Mouse (Mus musculus): Measurements from ENCODE around the gene Pot1a. TPM values are rescaled to one million over a fixed set of nuclear protein-coding genes. Genes with fewer than 3 reads are reported as not detected.

The Pot1a gene
- polyA plus RNA-seq, 1 experiment from 2014 or later = 37.5 TPM

DNA sequence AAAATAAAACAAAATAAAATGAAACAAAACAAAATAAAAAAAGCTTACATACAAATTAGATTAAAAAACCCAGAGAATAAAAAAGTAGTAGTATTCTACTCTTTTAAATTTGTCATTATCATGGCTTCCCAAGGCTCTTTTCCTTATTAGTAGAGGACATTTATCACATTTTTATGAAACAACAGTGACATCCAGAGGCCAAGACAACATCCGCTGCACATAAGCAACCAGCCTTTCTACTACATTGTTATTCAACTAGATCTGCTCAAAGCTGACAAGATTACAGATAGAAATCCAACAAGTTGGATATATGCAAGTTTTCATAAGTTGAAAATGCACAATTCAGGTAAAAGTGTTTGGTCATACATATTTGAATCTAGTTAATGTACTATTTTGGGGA, 56.4 kb downstream of the Pot1a start:
- Histone ChIP-seq H3K4me3 (ENCODE audit: low read depth, low read length) (no peak overlapping the region), H3K27me3 (replicated peaks; ENCODE audit: control insufficient read depth, insufficient read depth, low read length) (no peaks in the 10 kb centered on the region), H3K4me2 (no peak overlapping the region), H3K36me3 (ENCODE audit: control insufficient read depth, insufficient read depth, low read length) (no peaks in the 10 kb centered on the region), H3K9me3 (ENCODE audit: control insufficient read depth, low read length) (no peaks in the 10 kb centered on the region), H3K9ac (ENCODE audit: low read depth, low read length) (no peak overlapping the region), H3K4me1 (replicated peaks; ENCODE audit: control insufficient read depth, insufficient read depth, low read length) (no peaks in the 10 kb centered on the region), H3K27ac (ENCODE audit: low read depth, low read length) (no peak overlapping the region)
- no peak for DNase-seq (ENCODE audit: low spot score)
- 93% methylated on average over 1 of the region's 1 CpGs for WGBS
- ATAC-seq (replicated peaks; ENCODE audit: low FRiP score) = no peak

DNA sequence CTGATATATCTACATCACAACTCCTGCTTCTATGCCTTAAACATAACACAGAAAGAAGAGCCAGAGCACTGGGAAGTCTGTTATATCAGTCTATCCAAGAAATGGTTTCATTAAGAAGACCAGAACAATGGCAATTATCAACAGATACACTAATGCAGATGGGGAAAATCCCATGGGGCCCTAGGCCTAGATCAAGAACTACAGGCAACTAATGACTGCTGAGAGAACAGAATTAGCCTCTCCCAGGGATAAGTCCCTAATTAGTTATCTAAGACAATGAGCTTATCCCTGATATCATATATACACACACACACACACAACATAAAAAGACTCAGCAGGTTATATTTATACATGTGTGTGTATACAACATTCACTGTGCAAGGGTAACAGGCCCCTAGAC, 72.5 kb downstream of the Pot1a start:
- no peaks in the 10 kb centered on the region for H3K4me1 ChIP-seq (replicated peaks; ENCODE audit: control insufficient read depth, insufficient read depth, low read length)
- no peaks in the 10 kb centered on the region for H3K27me3 ChIP-seq (replicated peaks; ENCODE audit: control insufficient read depth, insufficient read depth, low read length)
- no peak overlapping the region for H3K27ac ChIP-seq (ENCODE audit: low read depth, low read length)
- H3K9ac ChIP-seq (ENCODE audit: low read depth, low read length) = no peak overlapping the region
- no peak overlapping the region for H3K4me3 ChIP-seq (ENCODE audit: low read depth, low read length)
- H3K4me2 ChIP-seq = no peak overlapping the region
- no peaks in the 10 kb centered on the region for H3K36me3 ChIP-seq (ENCODE audit: control insufficient read depth, insufficient read depth, low read length)
- H3K9me3 ChIP-seq (ENCODE audit: control insufficient read depth, low read length) = no peaks in the 10 kb centered on the region
- no peak for DNase-seq (ENCODE audit: low spot score)
- no peak for ATAC-seq (replicated peaks; ENCODE audit: low FRiP score)

DNA sequence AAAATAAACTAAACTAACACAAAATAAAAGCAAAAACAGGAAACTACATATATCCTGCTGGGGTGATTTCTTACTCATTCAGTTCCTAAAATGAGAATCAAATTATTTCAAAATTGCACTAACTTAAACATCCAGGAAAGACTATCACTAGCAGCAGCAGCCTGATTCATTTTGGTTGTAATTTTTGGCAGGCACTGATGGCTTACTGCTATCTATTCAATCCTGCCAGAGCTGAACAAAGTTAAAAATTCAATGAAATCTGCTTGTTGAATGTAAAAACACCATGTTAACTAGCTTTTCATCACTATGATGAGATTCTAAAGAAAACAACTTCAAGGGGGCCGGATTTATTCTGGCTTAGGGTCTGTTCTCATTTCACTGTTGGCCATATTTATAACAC, 82.5 kb downstream of the Pot1a start:
- H3K4me1 ChIP-seq (replicated peaks; ENCODE audit: control insufficient read depth, insufficient read depth, low read length) = no peaks in the 10 kb centered on the region
- ATAC-seq (replicated peaks; ENCODE audit: low FRiP score) = no peak
- WGBS = 75% methylated on average over 1 of the region's 1 CpGs
- no peak overlapping the region for H3K9ac ChIP-seq (ENCODE audit: low read depth, low read length)
- H3K36me3 ChIP-seq (ENCODE audit: control insufficient read depth, insufficient read depth, low read length) = no peaks in the 10 kb centered on the region
- no peaks in the 10 kb centered on the region for H3K9me3 ChIP-seq (ENCODE audit: control insufficient read depth, low read length)
- DNase-seq (ENCODE audit: low spot score) = no peak
- H3K4me2 ChIP-seq = no peak overlapping the region
- H3K27ac ChIP-seq (ENCODE audit: low read depth, low read length) = no peak overlapping the region
- H3K4me3 ChIP-seq (ENCODE audit: low read depth, low read length) = no peak overlapping the region
- no peaks in the 10 kb centered on the region for H3K27me3 ChIP-seq (replicated peaks; ENCODE audit: control insufficient read depth, insufficient read depth, low read length)

DNA sequence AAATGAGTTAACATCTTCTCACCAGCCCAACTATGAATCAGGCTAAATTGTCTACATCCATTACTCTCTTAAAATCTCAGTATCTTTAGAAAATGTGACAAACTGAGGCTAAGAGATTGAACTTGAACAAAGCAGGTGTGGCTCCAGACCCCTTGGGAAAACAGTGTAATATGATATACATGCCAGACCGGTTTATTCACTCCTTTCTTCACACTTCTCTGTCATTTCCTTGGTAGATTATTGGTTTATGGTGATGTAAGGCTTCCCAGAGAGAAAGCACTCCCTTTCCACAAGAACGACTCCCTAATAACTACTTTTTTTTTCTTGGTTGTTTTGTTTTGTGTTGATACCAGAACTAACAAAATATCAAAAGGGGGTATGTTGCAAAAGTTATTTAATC, 98.4 kb downstream of the Pot1a start:
- Histone ChIP-seq H3K9me3 (ENCODE audit: control insufficient read depth, low read length) (no peaks in the 10 kb centered on the region), H3K4me3 (ENCODE audit: low read depth, low read length) (no peak overlapping the region), H3K4me1 (replicated peaks; ENCODE audit: control insufficient read depth, insufficient read depth, low read length) (no peaks in the 10 kb centered on the region), H3K27ac (ENCODE audit: low read depth, low read length) (no peak overlapping the region), H3K36me3 (ENCODE audit: control insufficient read depth, insufficient read depth, low read length) (no peaks in the 10 kb centered on the region), H3K27me3 (replicated peaks; ENCODE audit: control insufficient read depth, insufficient read depth, low read length) (no peaks in the 10 kb centered on the region), H3K9ac (ENCODE audit: low read depth, low read length) (no peak overlapping the region), H3K4me2 (no peak overlapping the region)
- ATAC-seq (replicated peaks; ENCODE audit: low FRiP score) (no peak), DNase-seq (ENCODE audit: low spot score) (no peak)
- WGBS = 28% methylated on average over 2 of the region's 2 CpGs

DNA sequence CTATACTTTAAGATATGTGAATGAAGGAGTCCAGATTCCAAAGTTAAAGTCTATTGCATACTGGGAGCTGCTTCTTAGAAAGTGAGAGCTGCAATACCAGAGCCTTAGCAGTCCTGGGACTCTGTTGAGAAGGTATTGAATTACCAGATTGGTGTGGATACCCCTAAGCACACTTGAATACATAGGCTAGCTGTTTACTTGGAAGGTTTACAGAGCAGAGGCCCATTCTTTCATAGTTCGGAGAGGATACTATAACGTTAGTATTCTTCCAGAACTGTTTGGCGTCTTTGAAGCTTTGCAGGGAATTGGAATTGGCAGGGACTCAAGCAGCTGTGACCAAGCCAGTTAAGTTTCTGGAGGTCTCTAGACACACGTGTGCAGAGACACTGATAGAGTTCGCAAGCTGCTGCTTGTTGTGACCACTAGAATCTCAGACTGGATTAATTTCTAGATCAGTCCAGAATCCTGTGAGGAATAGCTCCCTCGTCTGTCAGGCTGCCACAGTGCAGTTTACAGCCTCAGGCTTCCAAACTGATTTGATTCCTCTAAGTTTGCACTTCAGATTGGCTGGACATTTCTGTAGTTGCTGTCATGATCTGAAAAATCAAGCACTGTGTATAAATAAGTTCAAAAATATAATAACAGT, 99.7 kb downstream of the Pot1a start:
- no peak overlapping the region for H3K27ac ChIP-seq (ENCODE audit: low read depth, low read length)
- H3K9me3 ChIP-seq (ENCODE audit: control insufficient read depth, low read length) = no peaks in the 10 kb centered on the region
- no peak overlapping the region for H3K9ac ChIP-seq (ENCODE audit: low read depth, low read length)
- H3K4me3 ChIP-seq (ENCODE audit: low read depth, low read length) = no peak overlapping the region
- ATAC-seq (replicated peaks; ENCODE audit: low FRiP score) = no peak
- no peak for DNase-seq (ENCODE audit: low spot score)
- H3K27me3 ChIP-seq (replicated peaks; ENCODE audit: control insufficient read depth, insufficient read depth, low read length) = no peaks in the 10 kb centered on the region
- H3K36me3 ChIP-seq (ENCODE audit: control insufficient read depth, insufficient read depth, low read length) = no peaks in the 10 kb centered on the region
- 57% methylated on average over 6 of the region's 6 CpGs for WGBS
- H3K4me1 ChIP-seq (replicated peaks; ENCODE audit: control insufficient read depth, insufficient read depth, low read length) = no peaks in the 10 kb centered on the region
- no peak overlapping the region for H3K4me2 ChIP-seq

DNA sequence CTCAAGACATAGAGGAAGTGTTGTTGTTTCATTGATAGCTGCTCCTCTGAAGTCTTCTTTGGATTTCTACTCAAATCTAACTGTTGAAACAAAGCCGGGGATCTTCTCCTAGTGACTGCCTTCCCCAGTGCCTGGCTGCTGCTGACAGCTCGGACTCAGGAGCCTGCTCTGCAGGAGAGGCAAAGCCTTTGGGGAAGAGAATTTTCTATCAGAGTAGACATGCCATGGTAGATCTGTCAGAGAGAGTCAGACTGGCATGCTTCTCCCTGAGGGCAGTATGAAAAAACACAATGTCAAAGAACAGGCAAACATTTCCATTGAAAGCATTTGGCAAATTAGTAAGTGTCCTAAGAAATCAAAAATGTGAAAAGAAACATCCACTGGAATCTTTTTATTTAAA, 109.1 kb downstream of the Pot1a start:
- no peak for ATAC-seq (replicated peaks; ENCODE audit: low FRiP score)
- H3K4me1 ChIP-seq (replicated peaks; ENCODE audit: control insufficient read depth, insufficient read depth, low read length) = no peaks in the 10 kb centered on the region
- H3K27ac ChIP-seq (ENCODE audit: low read depth, low read length) = no peak overlapping the region
- no peak overlapping the region for H3K4me2 ChIP-seq
- H3K9me3 ChIP-seq (ENCODE audit: control insufficient read depth, low read length) = no peaks in the 10 kb centered on the region
- H3K4me3 ChIP-seq (ENCODE audit: low read depth, low read length) = no peak overlapping the region
- H3K27me3 ChIP-seq (replicated peaks; ENCODE audit: control insufficient read depth, insufficient read depth, low read length) = no peaks in the 10 kb centered on the region
- no peaks in the 10 kb centered on the region for H3K36me3 ChIP-seq (ENCODE audit: control insufficient read depth, insufficient read depth, low read length)
- DNase-seq (ENCODE audit: low spot score) = no peak
- 43% methylated on average over 2 of the region's 2 CpGs for WGBS
- H3K9ac ChIP-seq (ENCODE audit: low read depth, low read length) = no peak overlapping the region

Other genes starting within 250 kb of the Pot1a start
- 0.10 and 0.14 TPM in 2 replicates for gene Gpr37, start 118.5 kb downstream of the Pot1a start, polyA plus RNA-seq (2014; fragmentation: Nextera tagmentation; extraction: Ambion mirVana)